Mouse (Mus musculus): ENCODE results near the gene Sox13.

- TF ChIP-seq USF1 (IDR thresholded peaks at IDR 0.05; ENCODE audit: low read depth) = no peak
- no peak for TF ChIP-seq POLR2A (IDR thresholded peaks at IDR 0.05; ENCODE audit: insufficient read length, low read depth)
- TF ChIP-seq MYOG (IDR thresholded peaks at IDR 0.05; ENCODE audit: control insufficient read depth in 1 of 3, insufficient read depth in 1 of 3, insufficient read length in 2 of 3, low read depth in 2 of 3) = no peak
- TF ChIP-seq CEBPB (IDR thresholded peaks at IDR 0.05; ENCODE audit: insufficient read depth, poor library complexity, severe bottlenecking) = no peak
- no peak for TF ChIP-seq MAX (IDR thresholded peaks at IDR 0.05; ENCODE audit: low read depth)
- TF ChIP-seq E2F4 (IDR thresholded peaks at IDR 0.05; ENCODE audit: insufficient read depth) = no peak
- TF ChIP-seq POLR2AphosphoS2 (IDR thresholded peaks at IDR 0.05; ENCODE audit: insufficient read length, low read depth) = no peak
- TF ChIP-seq MYOD1 (IDR thresholded peaks at IDR 0.05; ENCODE audit: control insufficient read depth in 1 of 3, insufficient read length in 2 of 3, low read depth in 2 of 3) = no peak
Measured at GRCm38 (mm10) chr1:133451869-133452563, 27.8 kb upstream of the Sox13 start.
